Mouse (Mus musculus) liver, adult 10 weeks (tissue): ENCODE measurements around the gene Sult3a2. TPM values are rescaled to one million over a fixed set of nuclear protein-coding genes. Genes with fewer than 3 reads are reported as not detected.

Source experiments
- polyA plus RNA-seq: library from polyadenylated mRNA; stranded (reverse); fragments of 350-450 nt; fragmentation: Illumina TruSeq; extraction: RNeasy Lipid Tissue Mini Kit (QIAGEN cat#74804); gene quantifications from one replicate; pipeline ENCODE4 v1.2.3, GENCODE M21; 2014; ENCODE audit warnings: low read depth, low replicate concordance

The Sult3a2 gene
- polyA plus RNA-seq, result 60.0 TPM

DNA sequence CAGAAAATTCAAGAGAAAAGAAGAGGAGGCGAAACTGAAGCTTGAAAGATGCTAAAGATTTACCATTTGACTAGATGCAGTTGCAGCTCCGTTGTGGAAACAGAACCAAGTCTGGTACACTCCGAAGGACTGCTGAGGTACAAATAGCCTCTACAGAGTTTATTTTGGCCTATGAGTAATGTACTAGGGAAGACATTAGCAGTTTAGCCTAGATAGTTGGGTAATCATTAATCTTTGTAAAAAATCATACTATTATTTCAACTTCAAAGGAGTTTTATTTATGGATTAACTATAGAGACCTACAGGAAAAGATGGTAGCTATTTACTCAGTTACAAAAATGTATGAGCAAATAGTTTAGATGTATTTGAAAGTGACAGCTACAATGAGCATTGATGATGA, at the start of gene Sult3a2:
Sult3a2 (minus strand) TSS at position 101 of the 400 bp plus-strand sequence.

Other genes with a start within 250 kb of the Sult3a2 start
- gene Clvs2, start 161.9 kb downstream of the Sult3a2 start, polyA plus RNA-seq, result not detected
- 1,185 TPM for gene Sult3a1, start 71.0 kb upstream of the Sult3a2 start, polyA plus RNA-seq
- 2.2 TPM for gene Rsph4a, start 118.4 kb upstream of the Sult3a2 start, polyA plus RNA-seq
- gene Zup1, start 164.6 kb upstream of the Sult3a2 start, polyA plus RNA-seq, result 16.2 TPM
- gene Rwdd1, start 232.9 kb upstream of the Sult3a2 start, polyA plus RNA-seq, result 94.8 TPM